Mouse (Mus musculus) C2C12 (cell line): Measurements from ENCODE around the gene Padi6.

Source experiments
- CTCF ChIP-seq: IDR thresholded peaks from one replicate; pipeline ENCODE4 v1.5.1; 2011; ENCODE audit not compliant: control insufficient read depth, insufficient read depth, insufficient read length
- MYOG ChIP-seq: IDR thresholded peaks from one replicate; pipeline ENCODE4 v1.6.1; 2011; ENCODE audit not compliant: control insufficient read depth, insufficient read length; ENCODE audit errors: extremely low read depth

- no peak for TF ChIP-seq CTCF
- TF ChIP-seq MYOG, result no peak
Observed at GRCm38 (mm10) chr4:140716994-140717393, 25.4 kb downstream of the Padi6 start.
